Mouse (Mus musculus): ENCODE data around the gene Pp2d1. TPM values are rescaled to one million over a fixed set of nuclear protein-coding genes. Genes with fewer than 3 reads are reported as not detected.

Pp2d1 gene
- polyA plus RNA-seq, 1 experiment from 2014 or later: 0.50 TPM

DNA sequence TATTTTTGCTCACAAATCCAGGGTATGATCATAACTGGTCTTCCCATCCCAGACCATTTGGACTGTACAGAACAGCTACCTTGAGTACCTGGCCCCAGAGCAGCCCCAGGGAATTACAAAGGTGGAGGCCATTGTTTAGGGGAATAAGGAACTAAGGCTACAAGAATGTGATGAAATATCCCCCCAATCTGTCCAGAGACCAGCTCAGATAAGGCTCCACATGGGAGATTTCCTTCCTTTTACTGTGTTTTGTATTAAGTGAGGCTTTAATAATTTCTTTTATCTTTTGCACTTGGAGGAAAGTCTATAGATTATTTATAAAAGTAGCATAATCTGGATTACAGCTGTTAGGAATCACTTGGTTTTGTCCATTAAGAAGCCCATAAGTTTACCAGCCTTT is 70.6 kb downstream of the Pp2d1 start:
- H3K4me1 ChIP-seq (ENCODE audit: control insufficient read depth, insufficient read depth, low read length): peaks cover 2% of the 10 kb centered on the region; the same call in 1 of the 2 replicates
- H3K27ac ChIP-seq (ENCODE audit: low read length): no peak overlapping the region
- H3K36me3 ChIP-seq (ENCODE audit: control insufficient read depth, insufficient read depth, low read length): no peaks in the 10 kb centered on the region
- H3K4me3 ChIP-seq (ENCODE audit: low read depth, low read length): no peak overlapping the region
- no peaks in the 10 kb centered on the region for H3K27me3 ChIP-seq (ENCODE audit: control insufficient read depth, insufficient read depth, low read depth, low read length)
- no peaks in the 10 kb centered on the region for H3K9me3 ChIP-seq (replicated peaks; ENCODE audit: control insufficient read depth, low read length, poor library complexity, severe bottlenecking)
- no peak overlapping the region for H3K4me2 ChIP-seq (ENCODE audit: low read length)
- ATAC-seq: no peak
- H3K9ac ChIP-seq (ENCODE audit: low read depth, low read length): no peak overlapping the region

DNA sequence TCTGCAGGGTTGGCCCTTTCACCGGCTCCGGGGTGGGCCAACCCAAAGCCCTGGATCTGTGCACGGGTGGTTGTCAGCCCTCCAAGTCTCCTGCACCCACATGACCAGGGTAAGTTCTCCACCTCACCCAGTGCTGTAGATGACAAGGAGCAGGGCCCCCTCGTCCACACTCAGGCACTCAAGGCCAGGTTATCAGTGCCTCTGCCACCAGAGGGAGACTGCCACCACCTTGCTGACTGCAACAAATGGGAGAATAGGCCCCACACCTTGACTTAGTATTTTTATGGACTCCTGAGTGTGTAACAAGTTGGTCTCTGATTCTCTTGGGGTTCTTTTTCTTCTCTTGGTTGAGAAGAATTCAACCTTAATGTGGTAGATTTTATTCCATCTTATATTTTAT is 73.7 kb downstream of the Pp2d1 start:
- H3K36me3 ChIP-seq (ENCODE audit: control insufficient read depth, insufficient read depth, low read length): no peaks in the 10 kb centered on the region
- H3K4me3 ChIP-seq (ENCODE audit: low read depth, low read length): no peak overlapping the region
- H3K27me3 ChIP-seq (ENCODE audit: control insufficient read depth, insufficient read depth, low read depth, low read length): no peaks in the 10 kb centered on the region
- WGBS: 62% methylated on average over 4 of the region's 4 CpGs
- H3K9ac ChIP-seq (ENCODE audit: low read depth, low read length): no peak overlapping the region
- peaks cover 9% of the 10 kb centered on the region; the same call in 1 of the 2 replicates for H3K4me1 ChIP-seq (ENCODE audit: control insufficient read depth, insufficient read depth, low read length)
- no peak overlapping the region for H3K4me2 ChIP-seq (ENCODE audit: low read length)
- ATAC-seq: no peak
- no peaks in the 10 kb centered on the region for H3K9me3 ChIP-seq (replicated peaks; ENCODE audit: control insufficient read depth, low read length, poor library complexity, severe bottlenecking)
- no peak overlapping the region for H3K27ac ChIP-seq (ENCODE audit: low read length)

DNA sequence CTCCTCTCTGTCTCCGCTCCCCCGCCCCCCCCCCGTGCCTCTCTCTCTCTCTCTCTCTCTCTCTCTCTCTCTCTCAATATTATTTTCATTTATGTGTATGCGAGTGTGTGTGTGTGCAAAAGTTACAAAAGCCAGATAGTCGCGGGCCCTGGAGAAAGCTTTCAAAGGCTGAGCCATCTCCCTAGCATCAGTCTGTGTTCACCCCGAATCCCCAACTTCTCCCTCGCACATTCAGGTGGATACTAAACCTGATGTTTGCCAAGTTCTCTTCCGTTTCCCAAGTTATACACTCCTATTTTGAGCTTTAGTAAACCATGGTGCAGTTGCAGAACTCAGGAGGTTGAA is 75.8 kb downstream of the Pp2d1 start:
- Histone ChIP-seq H3K9me3 (replicated peaks; ENCODE audit: control insufficient read depth, low read length, poor library complexity, severe bottlenecking) (no peaks in the 10 kb centered on the region), H3K27ac (ENCODE audit: low read length) (peak overlapping the region; percentile 22; the same call in 1 of the 2 replicates), H3K4me2 (ENCODE audit: low read length) (peak overlapping the region; percentile 89), H3K36me3 (ENCODE audit: control insufficient read depth, insufficient read depth, low read length) (no peaks in the 10 kb centered on the region), H3K4me3 (ENCODE audit: low read depth, low read length) (peak overlapping the region; percentile 47), H3K9ac (ENCODE audit: low read depth, low read length) (peak overlapping the region; percentile 59), H3K27me3 (ENCODE audit: control insufficient read depth, insufficient read depth, low read depth, low read length) (no peaks in the 10 kb centered on the region), H3K4me1 (ENCODE audit: control insufficient read depth, insufficient read depth, low read length) (peaks cover 9% of the 10 kb centered on the region; the same call in 1 of the 2 replicates)
- WGBS: 21% methylated on average over 7 of the region's 9 CpGs
- ATAC-seq: peak; percentile 59; the same call in 1 of the 2 replicates

DNA sequence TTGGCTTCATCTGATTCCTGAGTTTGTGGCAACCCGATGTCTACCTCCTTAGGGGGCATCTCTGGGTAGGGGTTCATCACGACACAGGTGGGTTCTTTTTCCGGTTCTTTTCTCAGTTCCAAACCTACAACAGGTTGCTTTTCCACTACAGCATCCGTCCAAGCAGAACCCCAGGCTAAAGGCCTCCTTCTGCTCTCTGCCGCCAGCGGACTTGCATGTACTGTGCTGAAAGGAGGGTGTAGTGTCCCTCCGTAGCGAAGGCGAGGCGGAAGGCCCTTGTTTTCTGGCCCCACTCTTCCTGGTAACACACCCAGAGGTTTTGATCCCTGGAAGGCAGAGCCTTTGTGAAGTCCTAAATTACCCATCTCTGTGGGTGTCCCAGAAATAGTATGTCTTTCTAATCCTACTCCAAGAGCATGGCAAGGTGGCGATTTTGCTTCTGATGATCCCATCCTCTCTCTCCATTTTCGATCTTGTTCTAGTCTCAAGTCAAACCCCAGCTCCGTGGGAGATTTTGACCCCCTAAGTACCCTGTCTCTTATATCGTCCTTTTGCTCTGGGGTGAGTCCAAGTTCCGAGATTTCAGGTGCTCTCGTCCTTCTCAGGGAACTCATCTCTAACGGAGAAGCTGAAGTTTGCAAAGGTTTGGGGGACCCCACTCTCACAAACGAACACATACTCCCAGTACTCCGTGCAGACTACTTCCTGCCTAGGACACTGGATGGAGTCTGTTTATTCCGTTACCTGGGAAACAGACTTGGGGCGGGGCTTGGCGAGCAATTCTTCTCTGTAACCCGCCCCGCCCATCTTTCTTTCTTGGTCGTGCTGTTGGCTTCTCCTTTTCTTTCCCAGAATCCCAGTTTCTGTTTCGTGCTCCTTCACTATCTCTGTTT is 76.4 kb downstream of the Pp2d1 start, which contains the start of gene Efhb:
Efhb (minus strand) TSS at position 719 of the 893 bp plus-strand sequence.
- peak within 1 kb of the TSS; percentile 47 for H3K4me3 ChIP-seq (ENCODE audit: low read depth, low read length)
- H3K4me2 ChIP-seq (ENCODE audit: low read length): peak within 1 kb of the TSS; percentile 89
- no peaks in the 10 kb centered on the region for H3K27me3 ChIP-seq (ENCODE audit: control insufficient read depth, insufficient read depth, low read depth, low read length)
- peaks cover 9% of the 10 kb centered on the region; the same call in 1 of the 2 replicates for H3K4me1 ChIP-seq (ENCODE audit: control insufficient read depth, insufficient read depth, low read length)
- WGBS: 16% methylated on average over 26 of the region's 26 CpGs
- H3K9me3 ChIP-seq (replicated peaks; ENCODE audit: control insufficient read depth, low read length, poor library complexity, severe bottlenecking): no peaks in the 10 kb centered on the region
- H3K9ac ChIP-seq (ENCODE audit: low read depth, low read length): peak within 1 kb of the TSS; percentile 59
- H3K27ac ChIP-seq (ENCODE audit: low read length): peak within 1 kb of the TSS; percentile 22; the same call in 1 of the 2 replicates
- H3K36me3 ChIP-seq (ENCODE audit: control insufficient read depth, insufficient read depth, low read length): no peaks in the 10 kb centered on the region
- peak; percentile 97 for ATAC-seq

Other genes starting within 250 kb of the Pp2d1 start
- 1.1 and 1.5 TPM in 2 replicates for gene Efhb, start 76.1 kb downstream of the Pp2d1 start, polyA plus RNA-seq (2015; fragmentation: Nextera tagmentation; extraction: Ambion mirVana)
- gene Rab5a, start 60.2 kb downstream of the Pp2d1 start, polyA plus RNA-seq (2015; fragmentation: Nextera tagmentation; extraction: Ambion mirVana): 99.4 and 101 TPM in 2 replicates
- 7.2 and 8.7 TPM in 2 replicates for gene Kat2b, start 27.4 kb upstream of the Pp2d1 start, polyA plus RNA-seq (2015; fragmentation: Nextera tagmentation; extraction: Ambion mirVana)
- 2.5 and 4.3 TPM in 2 replicates for gene Sgo1, start 149.9 kb upstream of the Pp2d1 start, polyA plus RNA-seq (2015; fragmentation: Nextera tagmentation; extraction: Ambion mirVana)

Data from midbrain, embryonic 16.5 days (tissue).